ENCODE assay signal across 9 mouse cellular contexts in genomic region chr7:138396863-138397484, GRCm38 (mm10). TPM values are rescaled to one million over a fixed set of nuclear protein-coding genes. Genes with fewer than 3 reads are reported as not detected.
DNase-seq lines count a peak whose midpoint lies in the region; ATAC-seq and TF ChIP-seq lines count a peak whose summit lies in the region.
"Had no signal": no experiment of that assay in that cellular context is flagged by ENCODE, and none has a peak within 500 bp of the region (broad histone marks: within the 10 kb centered on the region; RNA-seq: fewer than 3 reads in every experiment).

No protein-coding gene starts in this region.

- peak; percentile 41; the same call in 1 of the 2 replicates for ATAC-seq in heart, postnatal 0 days (ENCODE audit: insufficient read depth, low read depth)
- no peak for ATAC-seq in inflammation-experienced regulatory T-cells, adult 6 months

- under 1% methylated on average over 38 of the region's 41 CpGs for WGBS in heart, postnatal 0 days

- no peaks in the 10 kb centered on the region for H3K9me3 ChIP-seq in heart, postnatal 0 days (replicated peaks; ENCODE audit: control insufficient read depth, low read length)

- peak overlapping the region; percentile 48 for H3K4me2 ChIP-seq in heart, postnatal 0 days (ENCODE audit: low read depth, low read length)

- peak; percentile 9 for DNase-seq in thymus, postnatal 4 days
- no peak for DNase-seq in thymus, postnatal 25 days
- DNase-seq in heart, postnatal 0 days (ENCODE audit: low spot score), result peak; percentile 11
- peak; percentile 62 for DNase-seq in kidney, postnatal 14 days
- peak; percentile 77 for DNase-seq in mesoderm, embryonic 11.5 days (ENCODE audit: low read depth, low spot score)
- DNase-seq in urinary bladder, postnatal 10 days (ENCODE audit: low spot score), result peak; percentile 20

- no peak for TF ChIP-seq CTCF in cortical plate, adult 2 months (IDR thresholded peaks at IDR 0.05; ENCODE audit: extremely low read depth, insufficient read depth, low read length)
- no peak for TF ChIP-seq CTCF in heart, postnatal 0 days (IDR thresholded peaks at IDR 0.05; ENCODE audit: low read depth)

- no peak for TF ChIP-seq POLR2A in cortical plate, adult 2 months (IDR thresholded peaks at IDR 0.05; ENCODE audit: extremely low read depth, insufficient read depth, low read length)

- no peak for TF ChIP-seq EP300 in heart, postnatal 0 days (IDR thresholded peaks at IDR 0.05; ENCODE audit: low read depth)

- H3K27ac ChIP-seq in cortical plate, adult 2 months (ENCODE audit: insufficient read depth, low read length), result no peak overlapping the region
- H3K27ac ChIP-seq in heart, postnatal 0 days (ENCODE audit: low read depth), result no peak overlapping the region
- H3K27ac ChIP-seq: macrophage had no signal

- peak overlapping the region; percentile 41 for H3K4me3 ChIP-seq in cortical plate, adult 2 months (ENCODE audit: insufficient read depth, low read length)
- peak overlapping the region; percentile 35 for H3K4me3 ChIP-seq in heart, postnatal 0 days (ENCODE audit: low read depth, low read length)

- peaks cover 51% of the 10 kb centered on the region for H3K27me3 ChIP-seq in heart, postnatal 0 days (ENCODE audit: control insufficient read depth, insufficient read depth, low read length)

- H3K9ac ChIP-seq in heart, postnatal 0 days (replicated peaks; ENCODE audit: low read depth, low read length), result no peak overlapping the region

- no peaks in the 10 kb centered on the region for H3K36me3 ChIP-seq in heart, postnatal 0 days (replicated peaks; ENCODE audit: control insufficient read depth, insufficient read depth, low read length)

- peaks cover 1% of the 10 kb centered on the region; the same call in 1 of the 2 replicates for H3K4me1 ChIP-seq in cortical plate, adult 2 months (ENCODE audit: control insufficient read depth, insufficient read depth, low read length)
- no peaks in the 10 kb centered on the region; the same call in 1 of the 2 replicates for H3K4me1 ChIP-seq in heart, postnatal 0 days (ENCODE audit: control insufficient read depth, insufficient read depth)

RNA-seq across cellular contexts. Expression of gene Tcerg1l, which starts 0.6 kb away (rescaled TPM):
- 6.1 TPM in 2 replicates for polyA plus RNA-seq in cortical plate, adult 2 months (2012; rRNA removed)
- not detected in 2 replicates for total RNA-seq in heart, postnatal 0 days (2014; rRNA removed; ENCODE audit: low replicate concordance)
- polyA plus RNA-seq in heart, postnatal 0 days (2015; fragmentation: Nextera tagmentation; extraction: Ambion mirVana), result not detected in 2 replicates
- not detected for polyA plus RNA-seq in inflammation-experienced regulatory T-cells, adult 6 months (2017; shearing (Covaris generic))
- polyA plus RNA-seq: macrophage had no signal
